Mouse (Mus musculus) neural tube, embryonic 13.5 days (tissue): Measurements from ENCODE around the gene Peli2. TPM values are rescaled to one million over a fixed set of nuclear protein-coding genes. Genes with fewer than 3 reads are reported as not detected.

Experiments used
- ATAC-seq: fragments of 200-750 bp; cut with Nextera tagmentation; 2 replicates; pipeline ENCODE4 v1.8.0; 2017; ENCODE audit warnings: low read depth, mild to moderate bottlenecking, moderate TSS enrichment, moderate library complexity
- H3K27ac ChIP-seq: fragments of 300-500 bp; sonication (generic); replicated peaks from 2 replicates; pipeline ENCODE4 v1.5.1; 2015; ENCODE audit warnings: moderate library complexity, mild to moderate bottlenecking, inconsistent platforms
- H3K27me3 ChIP-seq: fragments of 300-500 bp; sonication (generic); 2 replicates; pipeline ENCODE4 v1.6.1; 2015; ENCODE audit warnings: mild to moderate bottlenecking, inconsistent platforms
- H3K36me3 ChIP-seq: fragments of 300-500 bp; sonication (generic); 2 replicates; pipeline ENCODE4 v1.6.1; 2015; ENCODE audit warnings: mild to moderate bottlenecking, inconsistent platforms
- H3K4me1 ChIP-seq: fragments of 300-500 bp; sonication (generic); replicated peaks from 2 replicates; pipeline ENCODE4 v1.6.1; 2015; ENCODE audit warnings: inconsistent platforms
- H3K4me2 ChIP-seq: fragments of 300-500 bp; sonication (generic); 2 replicates; pipeline ENCODE4 v1.6.1; 2015; ENCODE audit warnings: inconsistent platforms, mild to moderate bottlenecking, moderate library complexity
- H3K4me3 ChIP-seq: fragments of 300-500 bp; sonication (generic); 2 replicates; pipeline ENCODE4 v1.5.1; 2015; ENCODE audit warnings: mild to moderate bottlenecking, inconsistent platforms
- H3K9ac ChIP-seq: fragments of 300-500 bp; sonication (generic); 2 replicates; pipeline ENCODE4 v1.6.1; 2015; ENCODE audit warnings: moderate library complexity, mild to moderate bottlenecking, inconsistent platforms
- H3K9me3 ChIP-seq: fragments of 300-500 bp; sonication (generic); 2 replicates; pipeline ENCODE4 v1.6.1; 2016; ENCODE audit warnings: inconsistent platforms
- WGBS: fragments of 180-500 bp; shearing (Covaris S2); methylation state at CpG from one replicate; pipeline ENCODE4 v1.1.7; 2015; 5-methylcytosine and 5-hydroxymethylcytosine counted together
- polyA plus RNA-seq: library from polyadenylated mRNA; unstranded; fragments of >200 nt; fragmentation: Nextera tagmentation; extraction: Ambion mirVana; gene quantifications from 2 replicates; pipeline ENCODE4 v1.2.1, GENCODE M21; 2015

Gene Peli2
- polyA plus RNA-seq, 1 experiment from 2014 or later: 10.8 TPM

GRCm38 (mm10) chr14:48142696-48143095 lies 22.1 kb downstream of the Peli2 start:
- Histone ChIP-seq H3K9ac (no peak overlapping the region), H3K4me3 (no peak overlapping the region)
- 55% methylated on average over 10 of the region's 10 CpGs for WGBS

GRCm38 (mm10) chr14:48143141-48143540 lies 22.5 kb downstream of the Peli2 start:
- peaks cover 20% of the 10 kb centered on the region for H3K4me1 ChIP-seq
- ATAC-seq: no peak
- WGBS: 41% methylated on average over 4 of the region's 4 CpGs
- no peak overlapping the region for H3K4me2 ChIP-seq
- H3K4me3 ChIP-seq: no peak overlapping the region
- H3K9ac ChIP-seq: no peak overlapping the region
- H3K36me3 ChIP-seq: no peaks in the 10 kb centered on the region
- no peaks in the 10 kb centered on the region for H3K9me3 ChIP-seq
- no peaks in the 10 kb centered on the region for H3K27me3 ChIP-seq
- no peak overlapping the region for H3K27ac ChIP-seq

More at GRCm38 (mm10) chr14:48142696-48143095, 22.1 kb downstream of the Peli2 start:
- no peaks in the 10 kb centered on the region for H3K36me3 ChIP-seq
- ATAC-seq: no peak
- H3K9me3 ChIP-seq: no peaks in the 10 kb centered on the region
- no peak overlapping the region for H3K27ac ChIP-seq
- no peaks in the 10 kb centered on the region for H3K27me3 ChIP-seq
- no peak overlapping the region for H3K4me2 ChIP-seq
- H3K4me1 ChIP-seq: peaks cover 25% of the 10 kb centered on the region

- H3K27ac ChIP-seq: no peak overlapping the region
- H3K27me3 ChIP-seq: no peaks in the 10 kb centered on the region
- no peak for ATAC-seq
- H3K4me3 ChIP-seq: no peak overlapping the region
- 92% methylated on average over 17 of the region's 17 CpGs for WGBS
- no peak overlapping the region for H3K9ac ChIP-seq
- no peaks in the 10 kb centered on the region for H3K9me3 ChIP-seq
- H3K4me1 ChIP-seq: peaks cover 18% of the 10 kb centered on the region
- H3K4me2 ChIP-seq: no peak overlapping the region
- no peaks in the 10 kb centered on the region for H3K36me3 ChIP-seq
Observed at GRCm38 (mm10) chr14:48144330-48144729, 23.7 kb downstream of the Peli2 start.

GRCm38 (mm10) chr14:48147688-48148087 lies 27.1 kb downstream of the Peli2 start:
- no peaks in the 10 kb centered on the region for H3K36me3 ChIP-seq
- H3K27me3 ChIP-seq: no peaks in the 10 kb centered on the region
- ATAC-seq: no peak
- H3K4me3 ChIP-seq: no peak overlapping the region
- no peak overlapping the region for H3K4me2 ChIP-seq
- peaks cover 12% of the 10 kb centered on the region for H3K4me1 ChIP-seq
- 84% methylated on average over 6 of the region's 6 CpGs for WGBS
- H3K9me3 ChIP-seq: no peaks in the 10 kb centered on the region
- H3K27ac ChIP-seq: no peak overlapping the region
- H3K9ac ChIP-seq: no peak overlapping the region

- Histone ChIP-seq H3K9ac (no peak overlapping the region), H3K4me3 (no peak overlapping the region), H3K27ac (no peak overlapping the region), H3K4me2 (no peak overlapping the region), H3K27me3 (no peaks in the 10 kb centered on the region), H3K4me1 (peaks cover 3% of the 10 kb centered on the region), H3K36me3 (no peaks in the 10 kb centered on the region), H3K9me3 (no peaks in the 10 kb centered on the region)
- 88% methylated on average over 6 of the region's 6 CpGs for WGBS
- ATAC-seq: no peak
Observed at GRCm38 (mm10) chr14:48148615-48149014, 28.0 kb downstream of the Peli2 start.

GRCm38 (mm10) chr14:48149351-48149750 lies 28.7 kb downstream of the Peli2 start:
- Histone ChIP-seq H3K27ac (no peak overlapping the region), H3K4me1 (peaks cover 3% of the 10 kb centered on the region; the same call in 1 of the 2 replicates), H3K27me3 (no peaks in the 10 kb centered on the region), H3K4me2 (no peak overlapping the region), H3K9ac (no peak overlapping the region), H3K9me3 (no peaks in the 10 kb centered on the region), H3K36me3 (no peaks in the 10 kb centered on the region), H3K4me3 (no peak overlapping the region)
- WGBS: 82% methylated on average over 9 of the region's 9 CpGs
- no peak for ATAC-seq

- Histone ChIP-seq H3K4me3 (no peak overlapping the region), H3K9me3 (no peaks in the 10 kb centered on the region), H3K4me1 (peaks cover 10% of the 10 kb centered on the region), H3K36me3 (no peaks in the 10 kb centered on the region), H3K4me2 (no peak overlapping the region), H3K9ac (no peak overlapping the region), H3K27ac (no peak overlapping the region), H3K27me3 (no peaks in the 10 kb centered on the region)
- ATAC-seq: no peak
- WGBS: 91% methylated on average over 1 of the region's 1 CpGs
Observed at GRCm38 (mm10) chr14:48150903-48151302, 30.3 kb downstream of the Peli2 start.

GRCm38 (mm10) chr14:48151554-48151953 lies 30.9 kb downstream of the Peli2 start:
- H3K4me2 ChIP-seq: no peak overlapping the region
- ATAC-seq: no peak
- no peak overlapping the region for H3K9ac ChIP-seq
- H3K9me3 ChIP-seq: no peaks in the 10 kb centered on the region
- 92% methylated on average over 2 of the region's 2 CpGs for WGBS
- no peak overlapping the region for H3K4me3 ChIP-seq
- H3K36me3 ChIP-seq: no peaks in the 10 kb centered on the region
- H3K27me3 ChIP-seq: no peaks in the 10 kb centered on the region
- H3K27ac ChIP-seq: no peak overlapping the region
- H3K4me1 ChIP-seq: peaks cover 10% of the 10 kb centered on the region

GRCm38 (mm10) chr14:48153064-48153463 lies 32.4 kb downstream of the Peli2 start:
- no peak for ATAC-seq
- Histone ChIP-seq H3K9me3 (no peaks in the 10 kb centered on the region), H3K27me3 (no peaks in the 10 kb centered on the region), H3K27ac (no peak overlapping the region), H3K9ac (no peak overlapping the region), H3K4me3 (no peak overlapping the region), H3K4me1 (peaks cover 10% of the 10 kb centered on the region), H3K36me3 (no peaks in the 10 kb centered on the region), H3K4me2 (no peak overlapping the region)
- 76% methylated on average over 2 of the region's 2 CpGs for WGBS

GRCm38 (mm10) chr14:48153865-48154511 lies 33.4 kb downstream of the Peli2 start:
- H3K4me3 ChIP-seq: no peak overlapping the region
- no peaks in the 10 kb centered on the region for H3K36me3 ChIP-seq
- no peaks in the 10 kb centered on the region for H3K9me3 ChIP-seq
- H3K4me2 ChIP-seq: no peak overlapping the region
- ATAC-seq: no peak
- no peak overlapping the region for H3K27ac ChIP-seq
- H3K27me3 ChIP-seq: no peaks in the 10 kb centered on the region
- H3K9ac ChIP-seq: no peak overlapping the region
- WGBS: 90% methylated on average over 5 of the region's 5 CpGs
- peaks cover 10% of the 10 kb centered on the region for H3K4me1 ChIP-seq

GRCm38 (mm10) chr14:48154641-48155040 lies 34.0 kb downstream of the Peli2 start:
- no peak overlapping the region for H3K9ac ChIP-seq
- no peaks in the 10 kb centered on the region for H3K9me3 ChIP-seq
- 38% methylated on average over 8 of the region's 8 CpGs for WGBS
- H3K4me1 ChIP-seq: peaks cover 12% of the 10 kb centered on the region
- H3K36me3 ChIP-seq: no peaks in the 10 kb centered on the region
- H3K4me3 ChIP-seq: no peak overlapping the region
- H3K4me2 ChIP-seq: no peak overlapping the region
- H3K27ac ChIP-seq: no peak overlapping the region
- no peak for ATAC-seq
- no peaks in the 10 kb centered on the region for H3K27me3 ChIP-seq

GRCm38 (mm10) chr14:48155153-48155552 lies 34.5 kb downstream of the Peli2 start:
- no peak overlapping the region for H3K4me2 ChIP-seq
- H3K27me3 ChIP-seq: no peaks in the 10 kb centered on the region
- H3K27ac ChIP-seq: no peak overlapping the region
- no peak overlapping the region for H3K9ac ChIP-seq
- H3K9me3 ChIP-seq: no peaks in the 10 kb centered on the region
- no peak overlapping the region for H3K4me3 ChIP-seq
- H3K4me1 ChIP-seq: peaks cover 12% of the 10 kb centered on the region
- no peak for ATAC-seq
- no peaks in the 10 kb centered on the region for H3K36me3 ChIP-seq
- WGBS: 81% methylated on average over 13 of the region's 13 CpGs

GRCm38 (mm10) chr14:48157085-48157484 lies 36.5 kb downstream of the Peli2 start:
- 84% methylated on average over 3 of the region's 3 CpGs for whole genome bisulfite sequencing
- H3K27me3 ChIP-seq: no peaks in the 10 kb centered on the region
- H3K9me3 ChIP-seq: no peaks in the 10 kb centered on the region
- no peak for ATAC-seq
- H3K36me3 ChIP-seq: no peaks in the 10 kb centered on the region
- H3K4me1 ChIP-seq: peaks cover 12% of the 10 kb centered on the region
- 0 out of 2 replicates have a peak overlapping the region, but pooled peaks have one; percentile 5 for H3K27ac ChIP-seq
- H3K9ac ChIP-seq: no peak overlapping the region
- H3K4me3 ChIP-seq: no peak overlapping the region
- H3K4me2 ChIP-seq: no peak overlapping the region
